Mouse (Mus musculus) heart, postnatal 0 days (tissue): ENCODE measurements at regions not wholly inside any gene's neighbourhood (a gene's known extent, or its start where the extent isn't known, plus 50 kb on each side); places are given as distances from the start of the nearest gene placed in this dataset.

Experiments used
- ATAC-seq: fragments of 200-750 bp; cut with Nextera tagmentation; 2 replicates; pipeline ENCODE4 v1.8.0; 2017; ENCODE audit warnings: low read depth, moderate number of reproducible peaks, moderate library complexity; ENCODE audit not compliant: insufficient read depth
- DNase-seq: peaks from one replicate; pipeline ENCODE4 v3.0.0-alpha.2; 2016; ENCODE audit warnings: low spot score
- H3K27ac ChIP-seq: fragments of 300-500 bp; sonication (generic); 2 replicates; pipeline ENCODE4 v1.5.1; 2014; ENCODE audit warnings: low read depth, mild to moderate bottlenecking
- H3K27me3 ChIP-seq: fragments of 300-500 bp; sonication (generic); 2 replicates; pipeline ENCODE4 v1.6.1; 2014; ENCODE audit warnings: low read length, mixed read lengths; ENCODE audit not compliant: control insufficient read depth, insufficient read depth
- H3K36me3 ChIP-seq: fragments of 300-500 bp; sonication (generic); replicated peaks from 2 replicates; pipeline ENCODE4 v1.6.1; 2014; ENCODE audit warnings: low read length, mixed read lengths; ENCODE audit not compliant: control insufficient read depth, insufficient read depth
- H3K4me1 ChIP-seq: fragments of 300-500 bp; sonication (generic); 2 replicates; pipeline ENCODE4 v1.6.1; 2014; ENCODE audit warnings: antibody characterized with exemption; ENCODE audit not compliant: control insufficient read depth, insufficient read depth
- H3K4me2 ChIP-seq: fragments of 300-500 bp; sonication (generic); 2 replicates; pipeline ENCODE4 v1.6.1; 2014; ENCODE audit warnings: low read depth, mild to moderate bottlenecking, low read length, moderate library complexity
- H3K4me3 ChIP-seq: fragments of 300-500 bp; sonication (generic); 2 replicates; pipeline ENCODE4 v1.5.1; 2014; ENCODE audit warnings: low read depth, low read length
- H3K9ac ChIP-seq: fragments of 300-500 bp; sonication (generic); replicated peaks from 2 replicates; pipeline ENCODE4 v1.6.1; 2014; ENCODE audit warnings: low read depth, low read length, mixed read lengths
- H3K9me3 ChIP-seq: fragments of 300-500 bp; sonication (generic); replicated peaks from 2 replicates; pipeline ENCODE4 v1.6.1; 2016; ENCODE audit warnings: low read length; ENCODE audit not compliant: control insufficient read depth
- CTCF ChIP-seq: IDR thresholded peaks from 2 replicates; pipeline ENCODE4 v1.5.1; 2016; ENCODE audit warnings: antibody characterized with exemption, control low read depth, low read depth
- EP300 ChIP-seq: IDR thresholded peaks from 2 replicates; pipeline ENCODE4 v1.6.1; 2016; ENCODE audit warnings: antibody characterized with exemption, low read depth
- WGBS: fragments of 180-500 bp; shearing (Covaris S2); extraction: QIAGEN DNeasy Blood & Tissue Kit; methylation state at CpG from one replicate; pipeline ENCODE4 v1.1.7; 2014; 5-methylcytosine and 5-hydroxymethylcytosine counted together

DNA sequence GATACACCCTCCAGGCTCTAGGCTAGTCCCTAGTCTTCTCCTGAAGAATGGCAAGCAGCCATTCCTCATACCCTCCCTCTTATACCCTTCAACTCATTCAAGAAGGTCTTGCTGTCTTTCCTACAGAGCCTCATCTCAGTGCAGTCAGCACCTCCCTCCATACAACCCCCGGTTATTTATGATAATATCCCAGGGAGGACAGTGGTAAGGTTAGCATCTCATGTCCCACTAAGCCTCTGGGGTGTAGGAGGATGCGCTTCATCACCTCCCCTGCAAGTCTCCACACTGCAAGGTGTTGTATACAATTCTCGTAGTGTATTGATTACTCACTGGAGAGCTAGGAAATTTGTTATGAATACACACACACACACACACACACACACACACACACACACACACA lies 80.2 kb upstream of the Shisa6 start:
- Histone ChIP-seq H3K4me2 (no peak overlapping the region), H3K4me1 (no peaks in the 10 kb centered on the region), H3K9me3 (no peaks in the 10 kb centered on the region), H3K9ac (no peak overlapping the region), H3K4me3 (no peak overlapping the region), H3K27me3 (no peaks in the 10 kb centered on the region), H3K27ac (no peak overlapping the region), H3K36me3 (no peaks in the 10 kb centered on the region)
- DNase-seq = no peak
- no peak for ATAC-seq
- WGBS = 66% methylated on average over 3 of the region's 3 CpGs
- TF ChIP-seq CTCF (no peak), EP300 (no peak)

DNA sequence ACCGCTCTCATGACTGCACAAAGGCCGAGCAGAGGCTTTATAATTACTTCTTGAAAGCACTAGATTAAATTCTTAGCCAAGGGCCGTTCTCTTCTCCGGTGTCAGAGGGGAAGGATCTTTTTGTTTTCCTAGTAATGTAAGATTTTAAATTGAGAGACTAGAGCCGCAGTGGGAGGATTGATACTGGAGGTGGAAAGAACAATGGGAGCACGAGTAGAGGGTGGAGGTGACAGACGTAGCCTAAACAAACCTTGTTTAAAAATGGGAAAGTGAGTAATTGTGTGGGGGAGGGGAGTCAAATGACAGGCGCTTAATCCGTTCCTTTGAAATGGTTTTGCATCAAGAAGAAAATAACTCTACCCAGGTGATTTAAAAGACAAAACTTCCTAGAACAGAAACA lies 80.9 kb upstream of the Shisa6 start:
- no peaks in the 10 kb centered on the region for H3K36me3 ChIP-seq
- TF ChIP-seq CTCF = no peak
- no peak for TF ChIP-seq EP300
- no peak overlapping the region for H3K4me2 ChIP-seq
- no peak overlapping the region for H3K9ac ChIP-seq
- no peak overlapping the region for H3K4me3 ChIP-seq
- ATAC-seq = no peak
- no peaks in the 10 kb centered on the region for H3K9me3 ChIP-seq
- WGBS = 51% methylated on average over 9 of the region's 9 CpGs
- H3K27me3 ChIP-seq = no peaks in the 10 kb centered on the region
- DNase-seq = no peak
- H3K27ac ChIP-seq = no peak overlapping the region
- no peaks in the 10 kb centered on the region for H3K4me1 ChIP-seq

DNA sequence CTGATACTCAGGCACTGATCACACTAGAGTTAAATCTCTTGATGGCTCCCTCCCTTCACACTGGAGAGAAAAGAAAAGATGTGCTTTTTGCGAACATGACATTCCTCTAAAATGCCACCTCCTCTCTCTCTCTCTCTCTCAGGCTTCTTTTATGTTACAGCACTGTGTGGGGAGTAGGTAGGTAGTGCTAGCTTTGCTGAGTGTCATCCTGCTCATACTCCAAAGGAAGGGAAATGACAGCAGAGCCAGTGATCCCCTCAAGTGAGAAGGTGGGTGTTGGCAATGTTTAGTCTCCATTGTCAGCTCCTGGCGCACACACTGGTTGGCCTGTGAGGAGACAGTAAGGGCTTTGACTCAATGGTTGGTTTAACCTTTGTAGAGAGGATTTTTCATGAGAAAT lies 84.0 kb upstream of the Shisa6 start:
- TF ChIP-seq EP300 (no peak), CTCF (no peak)
- ATAC-seq (no peak), DNase-seq (no peak)
- H3K9ac ChIP-seq = no peak overlapping the region
- no peak overlapping the region for H3K27ac ChIP-seq
- H3K4me3 ChIP-seq = no peak overlapping the region
- H3K36me3 ChIP-seq = no peaks in the 10 kb centered on the region
- no peaks in the 10 kb centered on the region for H3K9me3 ChIP-seq
- H3K27me3 ChIP-seq = no peaks in the 10 kb centered on the region
- no peaks in the 10 kb centered on the region for H3K4me1 ChIP-seq
- H3K4me2 ChIP-seq = no peak overlapping the region
- WGBS = 85% methylated on average over 2 of the region's 2 CpGs

DNA sequence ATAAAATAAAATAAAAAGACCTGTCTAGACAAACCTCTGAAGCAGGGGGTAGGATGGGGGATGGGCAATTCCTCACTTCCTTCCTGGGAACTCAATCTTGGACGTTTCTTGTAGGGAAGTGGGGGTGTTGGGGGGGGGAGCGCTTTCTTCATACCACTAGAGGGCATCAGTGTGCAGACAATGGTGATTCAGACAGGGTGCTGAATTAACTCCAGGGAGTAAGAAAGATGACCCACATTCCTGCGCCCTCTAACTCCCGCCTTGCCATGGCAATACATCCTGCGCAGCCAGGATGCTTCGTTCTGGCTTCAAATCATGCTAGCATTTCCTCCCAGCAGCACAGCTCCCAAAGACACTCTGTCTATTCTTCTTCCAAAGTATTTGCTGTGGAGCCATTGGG lies 87.4 kb upstream of the Shisa6 start:
- Histone ChIP-seq H3K36me3 (no peaks in the 10 kb centered on the region), H3K27me3 (no peaks in the 10 kb centered on the region), H3K4me3 (no peak overlapping the region), H3K4me1 (no peaks in the 10 kb centered on the region), H3K27ac (no peak overlapping the region), H3K4me2 (no peak overlapping the region), H3K9ac (no peak overlapping the region), H3K9me3 (no peaks in the 10 kb centered on the region)
- TF ChIP-seq EP300 (no peak), CTCF (peak; percentile 49)
- 16% methylated on average over 6 of the region's 6 CpGs for WGBS
- DNase-seq = peak; percentile 6
- ATAC-seq = no peak

DNA sequence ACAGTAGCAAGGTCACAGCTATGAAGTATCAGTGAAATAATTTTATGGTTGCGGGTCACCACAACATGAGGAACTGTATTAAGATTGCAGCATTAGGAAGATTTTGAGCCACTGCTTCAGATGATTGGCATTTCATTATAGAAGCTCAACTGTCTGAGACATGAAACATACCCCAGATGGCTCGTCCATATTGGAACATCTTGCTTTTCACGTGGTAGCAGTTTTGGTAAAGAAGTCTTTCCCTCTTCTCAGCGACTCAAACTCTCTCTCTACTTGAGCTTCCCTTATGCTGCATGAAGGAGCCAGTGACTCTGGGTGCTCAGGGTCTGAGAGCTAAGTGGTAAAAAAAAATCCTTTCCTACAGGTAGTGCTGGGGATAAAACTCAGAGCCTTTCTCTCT lies 99.7 kb upstream of the Shisa6 start:
- no peak overlapping the region for H3K4me3 ChIP-seq
- no peak for ATAC-seq
- WGBS = 80% methylated on average over 4 of the region's 4 CpGs

DNA sequence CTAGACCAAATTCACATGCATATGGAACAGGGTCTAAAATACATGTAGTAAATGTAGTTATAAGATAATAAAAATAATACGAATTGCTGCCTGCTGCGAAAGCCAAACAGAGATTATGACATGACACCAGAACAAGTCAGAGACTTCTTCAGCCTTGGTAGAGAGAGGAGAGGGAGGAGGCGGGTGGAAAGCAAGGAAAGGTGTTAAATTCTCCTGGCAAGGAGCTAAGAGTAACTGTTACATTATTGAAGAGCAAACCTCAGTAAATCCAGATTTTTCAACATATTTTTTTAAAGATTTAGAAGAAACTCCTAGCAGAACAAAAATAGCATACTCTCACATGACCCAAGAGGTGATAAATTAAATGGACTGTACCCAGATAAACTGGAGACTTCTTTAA lies 131.0 kb upstream of the Shisa6 start:
- Histone ChIP-seq H3K27me3 (no peaks in the 10 kb centered on the region), H3K4me2 (no peak overlapping the region), H3K9me3 (no peaks in the 10 kb centered on the region), H3K27ac (no peak overlapping the region), H3K4me3 (no peak overlapping the region), H3K4me1 (no peaks in the 10 kb centered on the region), H3K36me3 (no peaks in the 10 kb centered on the region), H3K9ac (no peak overlapping the region)
- TF ChIP-seq EP300 (no peak), CTCF (no peak)
- 65% methylated on average over 3 of the region's 3 CpGs for WGBS
- DNase-seq = no peak
- no peak for ATAC-seq

More for the DNA sequence above, 99.7 kb upstream of the Shisa6 start:
- Histone ChIP-seq H3K36me3 (no peaks in the 10 kb centered on the region), H3K27ac (no peak overlapping the region), H3K4me1 (no peaks in the 10 kb centered on the region), H3K4me2 (no peak overlapping the region), H3K9me3 (no peaks in the 10 kb centered on the region), H3K27me3 (no peaks in the 10 kb centered on the region), H3K9ac (no peak overlapping the region)
- TF ChIP-seq EP300 (no peak), CTCF (no peak)
- no peak for DNase-seq
